Mouse (Mus musculus): ENCODE measurements around the gene Naip1. TPM values are rescaled to one million over a fixed set of nuclear protein-coding genes. Genes with fewer than 3 reads are reported as not detected.

Naip1 gene
- polyA plus RNA-seq (2014; fragmentation: Illumina TruSeq; extraction: RNeasy Lipid Tissue Mini Kit (QIAGEN cat#74804); ENCODE audit: low read depth, low replicate concordance) = 0.26 TPM

DNA sequence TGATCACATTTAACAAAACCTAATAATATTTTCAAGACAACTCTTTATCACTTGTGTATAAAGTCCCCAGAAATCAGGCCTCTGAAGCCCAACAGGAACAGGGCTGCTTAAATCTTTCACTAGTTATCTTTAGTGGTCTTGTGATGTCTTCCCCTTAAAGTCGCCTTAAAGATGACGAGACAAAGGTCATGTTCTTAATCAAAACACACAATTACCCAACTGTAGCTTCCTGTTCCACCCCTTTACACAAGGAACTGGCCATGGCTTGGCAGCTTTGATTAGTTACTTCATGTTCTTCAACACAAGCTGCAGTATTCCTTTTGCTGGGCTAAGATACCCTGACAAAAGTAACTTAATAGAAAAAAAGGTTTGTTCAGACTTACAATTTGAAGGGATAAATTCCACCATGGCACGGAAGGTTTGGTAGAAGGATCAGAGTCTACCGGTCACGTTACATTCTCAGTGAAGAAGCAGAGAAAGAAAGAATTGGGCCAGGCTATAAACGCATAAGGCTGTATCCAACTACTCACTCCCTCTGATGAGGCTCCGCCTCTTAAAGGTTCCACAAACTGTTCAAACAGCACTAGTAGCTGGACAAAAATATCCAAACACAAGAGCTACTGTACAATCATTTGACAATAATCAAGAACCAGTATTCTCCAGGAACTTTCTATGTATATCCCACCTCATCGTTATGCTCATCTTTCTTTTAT, at the start of gene Naip1:
Gene Naip1 (minus strand): TSS at position 455 of the 713 bp plus-strand sequence.

DNA sequence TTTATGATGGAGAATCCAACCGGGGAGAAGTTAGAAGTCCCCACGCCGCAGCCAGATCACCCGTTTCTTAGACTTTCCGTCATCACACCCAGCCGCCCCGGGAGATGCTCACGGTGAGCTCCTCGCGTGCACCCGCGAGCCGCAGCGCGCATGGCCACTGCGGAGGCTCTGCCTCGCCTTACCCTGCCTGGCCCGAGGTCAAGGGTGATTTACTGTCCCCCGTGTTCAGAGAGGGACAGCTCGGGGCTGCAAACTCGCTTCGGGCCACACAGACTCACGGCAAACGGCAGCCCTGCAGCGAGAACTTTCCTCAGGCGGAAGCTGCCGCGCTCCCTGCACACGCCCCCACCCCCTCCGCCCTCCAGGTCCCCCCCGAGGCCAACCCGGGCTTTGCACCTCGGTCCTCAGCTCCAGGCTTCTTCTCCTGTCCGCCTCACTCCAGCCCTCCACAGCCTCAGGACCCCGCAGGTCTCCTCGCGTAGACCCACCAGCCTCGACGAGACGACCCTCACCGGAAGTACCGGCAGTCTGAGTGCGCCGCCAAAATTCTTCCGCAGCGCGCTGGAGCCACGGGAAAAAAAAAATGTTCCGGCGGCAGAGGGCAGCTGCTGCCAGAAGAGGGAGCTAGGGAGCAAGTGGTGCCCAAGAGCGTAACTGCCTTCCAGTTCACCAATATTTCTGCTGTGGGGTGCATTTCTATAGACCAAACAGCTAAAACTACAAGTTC, 39.6 kb upstream of the Naip1 start, which contains the start of gene Gtf2h2:
Gene Gtf2h2 (minus strand): TSS at position 519 of the 727 bp plus-strand sequence.

Other genes with a start within 250 kb of the Naip1 start
- gene Naip5, start 206.5 kb downstream of the Naip1 start, polyA plus RNA-seq (2014; fragmentation: Illumina TruSeq; extraction: RNeasy Lipid Tissue Mini Kit (QIAGEN cat#74804); ENCODE audit: low read depth, low replicate concordance) = 1.7 TPM
- gene Naip6, start 135.2 kb downstream of the Naip1 start, polyA plus RNA-seq (2014; fragmentation: Illumina TruSeq; extraction: RNeasy Lipid Tissue Mini Kit (QIAGEN cat#74804); ENCODE audit: low read depth, low replicate concordance) = 0.77 TPM
- 35.0 TPM for gene Gtf2h2, start 39.7 kb upstream of the Naip1 start, polyA plus RNA-seq (2014; fragmentation: Illumina TruSeq; extraction: RNeasy Lipid Tissue Mini Kit (QIAGEN cat#74804); ENCODE audit: low read depth, low replicate concordance)
- 28.0 TPM for gene Ocln, start 99.8 kb upstream of the Naip1 start, polyA plus RNA-seq (2014; fragmentation: Illumina TruSeq; extraction: RNeasy Lipid Tissue Mini Kit (QIAGEN cat#74804); ENCODE audit: low read depth, low replicate concordance)
- 6.6 TPM for gene Marveld2, start 164.1 kb upstream of the Naip1 start, polyA plus RNA-seq (2014; fragmentation: Illumina TruSeq; extraction: RNeasy Lipid Tissue Mini Kit (QIAGEN cat#74804); ENCODE audit: low read depth, low replicate concordance)
- gene Ak6, start 198.1 kb upstream of the Naip1 start, polyA plus RNA-seq (2014; fragmentation: Illumina TruSeq; extraction: RNeasy Lipid Tissue Mini Kit (QIAGEN cat#74804); ENCODE audit: low read depth, low replicate concordance) = 88.9 TPM
- gene Rad17, start 198.2 kb upstream of the Naip1 start, polyA plus RNA-seq (2014; fragmentation: Illumina TruSeq; extraction: RNeasy Lipid Tissue Mini Kit (QIAGEN cat#74804); ENCODE audit: low read depth, low replicate concordance) = 20.8 TPM
- gene Taf9, start 198.7 kb upstream of the Naip1 start, polyA plus RNA-seq (2014; fragmentation: Illumina TruSeq; extraction: RNeasy Lipid Tissue Mini Kit (QIAGEN cat#74804); ENCODE audit: low read depth, low replicate concordance) = 3.5 TPM
- gene Ccdc125, start 216.8 kb upstream of the Naip1 start, polyA plus RNA-seq (2014; fragmentation: Illumina TruSeq; extraction: RNeasy Lipid Tissue Mini Kit (QIAGEN cat#74804); ENCODE audit: low read depth, low replicate concordance) = 5.6 TPM

Measured in liver, adult 10 weeks (tissue).